Mouse (Mus musculus) kidney, adult 2 months (tissue): ENCODE results near the gene Nop53.

Source experiments
- CTCF ChIP-seq: fragments of 200-500 bp; conservative IDR thresholded peaks from 2 replicates; pipeline ENCODE4 v1.5.1; 2011; ENCODE audit warnings: low read depth, mild to moderate bottlenecking, control low read depth, low read length, moderate library complexity, mixed read lengths; ENCODE audit not compliant: insufficient read depth, insufficient read length
- POLR2A ChIP-seq: fragments of 200-500 bp; IDR thresholded peaks from one replicate; pipeline ENCODE4 v1.6.1; 2011; ENCODE audit warnings: low read depth, low read length, control low read depth

DNA sequence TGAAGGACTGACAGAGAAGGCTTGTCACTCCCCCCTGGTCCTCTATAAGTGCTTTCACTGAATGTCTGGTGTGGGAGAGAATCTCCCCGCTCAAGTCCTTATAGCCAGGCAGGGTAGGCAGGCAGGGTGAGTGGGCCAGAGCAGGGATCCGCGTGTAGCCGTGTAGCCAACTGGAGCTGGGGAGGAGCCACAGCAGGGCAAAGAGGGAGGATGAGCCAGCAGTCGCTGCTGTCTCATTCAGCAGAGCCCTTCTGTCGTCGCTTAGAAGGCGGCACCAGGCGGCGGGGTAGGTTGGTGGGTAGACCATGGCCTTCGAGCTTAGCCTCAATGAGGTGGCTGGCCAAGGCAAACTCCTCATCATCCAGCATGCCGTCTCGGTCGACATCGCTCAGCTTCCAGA is 4.1 kb upstream of the Nop53 start:
- TF ChIP-seq POLR2A, result no peak
- no peak for TF ChIP-seq CTCF
